Mouse (Mus musculus) bone marrow, adult 2 months (tissue): Measurements from ENCODE around the gene Gys1. TPM values are rescaled to one million over a fixed set of nuclear protein-coding genes. Genes with fewer than 3 reads are reported as not detected.
A peak's percentile ranks its signal among the peaks of the same experiment; 100 is the strongest.
"Not testable (repeated sequence)": the region's sequence is repeated elsewhere in the genome, so short reads cannot be mapped to it uniquely, and the experiment has no call there.

Experiments
- H3K27ac ChIP-seq: fragments of 200-500 bp; 2 replicates; pipeline ENCODE4 v1.5.1; 2012; ENCODE audit warnings: low read depth, mild to moderate bottlenecking, control low read depth, inconsistent platforms, low read length; ENCODE audit not compliant: control insufficient read depth, poor library complexity, insufficient read depth
- H3K4me1 ChIP-seq: fragments of 200-500 bp; 2 replicates; pipeline ENCODE4 v1.6.1; 2011; ENCODE audit warnings: low read length; ENCODE audit not compliant: control insufficient read depth, insufficient read depth
- H3K4me3 ChIP-seq: fragments of 200-500 bp; replicated peaks from 2 replicates; pipeline ENCODE3; 2011; ENCODE audit warnings: mild to moderate bottlenecking, low read depth, low read length, control low read depth; ENCODE audit not compliant: control insufficient read depth
- CTCF ChIP-seq: fragments of 200-500 bp; IDR thresholded peaks from 2 replicates; pipeline ENCODE4 v1.5.1; 2011; ENCODE audit warnings: low read length, control low read depth; ENCODE audit not compliant: control insufficient read depth, insufficient read depth
- POLR2A ChIP-seq: fragments of 200-500 bp; IDR thresholded peaks from 2 replicates; pipeline ENCODE4 v1.6.1; 2011; ENCODE audit warnings: low read depth, mild to moderate bottlenecking, control low read depth, low read length, borderline replicate concordance; ENCODE audit not compliant: control insufficient read depth
- WGBS: fragments of 180-500 bp; shearing (Covaris S2); methylation state at CpG from one replicate; pipeline ENCODE4 v1.1.7; 2018; 5-methylcytosine and 5-hydroxymethylcytosine counted together
- polyA plus RNA-seq: library from polyadenylated mRNA; stranded (reverse); fragments of >200 nt; gene quantifications from 2 replicates; pipeline ENCODE4 v1.2.4, GENCODE M21; 2011; ENCODE audit warnings: low replicate concordance; ENCODE audit not compliant: missing spikeins, insufficient read depth, insufficient read length

The Gys1 gene
- 11.3 and 17.4 TPM in 2 replicates for polyA plus RNA-seq

DNA sequence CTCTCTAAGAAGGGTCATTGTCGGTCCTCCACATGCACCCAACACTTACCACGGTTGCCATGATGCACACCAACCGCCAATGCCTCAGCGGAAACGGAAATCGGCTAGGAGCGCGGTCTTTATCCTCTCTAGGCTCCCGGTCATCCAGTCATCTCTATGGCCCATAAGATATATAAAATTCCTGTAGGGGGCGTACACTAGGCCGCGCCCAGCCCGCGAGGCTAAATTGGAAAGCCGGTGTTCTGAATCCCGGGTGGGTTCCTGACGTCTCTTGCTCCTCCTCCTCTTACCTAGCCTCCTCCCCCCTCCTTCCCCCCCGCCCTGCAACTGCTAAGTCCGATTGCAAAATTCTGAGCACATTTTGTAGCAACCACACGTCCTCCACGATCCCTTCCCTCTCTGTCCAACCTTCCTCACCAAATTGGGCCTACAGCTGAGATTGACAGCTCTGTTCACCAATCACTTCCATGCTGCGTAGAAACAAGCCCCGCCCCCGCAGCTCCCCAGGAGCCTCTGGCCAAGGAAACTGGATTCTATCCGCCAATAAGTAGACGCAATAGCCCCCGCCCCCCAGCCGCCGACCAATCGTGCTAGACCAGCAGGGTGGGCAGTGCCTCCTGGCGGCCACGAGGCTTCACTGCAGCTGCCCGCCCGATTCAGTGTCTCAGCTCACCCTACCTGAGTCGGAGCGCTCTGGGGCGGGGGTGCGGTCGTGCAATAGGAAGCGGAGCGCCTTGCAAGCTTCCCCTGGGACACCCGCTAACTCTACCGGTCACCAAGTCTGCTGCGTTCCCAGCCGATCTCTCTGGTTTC, at the start of gene Gys1:
Gene Gys1 (plus strand): TSS at position 642 of the 813 bp plus-strand sequence.
- TF ChIP-seq POLR2A (peak; percentile 74; the same call in 1 of the 2 replicates), CTCF (peak; percentile 96)
- WGBS, result under 1% methylated on average over 45 of the region's 45 CpGs

GRCm38 (mm10) chr7:45386077-45386476, 48.6 kb upstream of the Gys1 start:
- H3K27ac ChIP-seq, result no peak overlapping the region
- H3K4me1 ChIP-seq, result no peaks in the 10 kb centered on the region
- TF ChIP-seq POLR2A (no peak), CTCF (no peak)
- H3K4me3 ChIP-seq, result no peak overlapping the region
- WGBS, result 90% methylated on average over 3 of the region's 3 CpGs

More for the DNA sequence above, at the start of gene Gys1:
- Histone ChIP-seq H3K4me3 (peak within 1 kb of the TSS; percentile 83), H3K27ac (peak within 1 kb of the TSS; percentile 81), H3K4me1 (peaks cover 8% of the 10 kb centered on the region; the same call in 1 of the 2 replicates)

- peak overlapping the region; percentile 92 for H3K27ac ChIP-seq
- peak overlapping the region; percentile 78 for H3K4me3 ChIP-seq
- TF ChIP-seq CTCF, result no peak
- TF ChIP-seq POLR2A, result no peak
- H3K4me1 ChIP-seq, result peaks cover 4% of the 10 kb centered on the region; the same call in 1 of the 2 replicates
- under 1% methylated on average over 20 of the region's 20 CpGs for WGBS
Measured at GRCm38 (mm10) chr7:45395129-45395541, 39.5 kb upstream of the Gys1 start.

GRCm38 (mm10) chr7:45395578-45396336, 38.9 kb upstream of the Gys1 start, which contains the start of gene Snrnp70:
TSS of gene Snrnp70 (minus strand) at chr7:45395742.
- H3K4me1 ChIP-seq, result peaks cover 4% of the 10 kb centered on the region; the same call in 1 of the 2 replicates
- peak within 1 kb of the TSS; percentile 92 for H3K27ac ChIP-seq
- TF ChIP-seq CTCF (no peak), POLR2A (peak; percentile 97)
- peak within 1 kb of the TSS; percentile 78 for H3K4me3 ChIP-seq
- WGBS, result under 1% methylated on average over 60 of the region's 60 CpGs

- H3K4me1 ChIP-seq, result not testable (repeated sequence)
Measured at GRCm38 (mm10) chr7:45396337-45396775, 38.3 kb upstream of the Gys1 start.

DNA sequence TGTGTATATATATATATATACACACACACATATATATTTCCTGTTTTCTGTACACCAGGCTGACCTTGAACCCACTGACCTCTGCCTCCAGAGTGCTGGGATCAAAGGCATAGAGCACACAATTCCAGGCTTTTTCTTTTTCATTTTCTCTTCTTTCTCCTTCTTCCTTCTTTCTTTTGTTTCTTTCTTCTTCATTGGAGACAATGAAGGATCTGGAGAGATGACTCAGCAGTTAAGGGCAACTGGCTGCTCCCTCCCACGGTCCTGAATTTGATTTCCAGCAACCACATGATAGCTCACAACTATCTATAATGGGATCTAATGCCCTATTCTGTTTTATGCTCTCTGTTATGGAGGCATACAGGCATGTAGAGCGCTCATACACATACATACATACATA, 37.9 kb upstream of the Gys1 start:
- Histone ChIP-seq H3K4me1 (peaks cover 4% of the 10 kb centered on the region; the same call in 1 of the 2 replicates), H3K27ac (no peak overlapping the region), H3K4me3 (no peak overlapping the region)
- 51% methylated on average over 2 of the region's 2 CpGs for WGBS
- no peak for TF ChIP-seq POLR2A
- no peak for TF ChIP-seq CTCF

More at GRCm38 (mm10) chr7:45396337-45396775, 38.3 kb upstream of the Gys1 start:
- 1% methylated on average over 3 of the region's 3 CpGs for whole genome bisulfite sequencing
- not testable (repeated sequence) for H3K27ac ChIP-seq
- peak overlapping the region; percentile 75 for H3K4me3 ChIP-seq

DNA sequence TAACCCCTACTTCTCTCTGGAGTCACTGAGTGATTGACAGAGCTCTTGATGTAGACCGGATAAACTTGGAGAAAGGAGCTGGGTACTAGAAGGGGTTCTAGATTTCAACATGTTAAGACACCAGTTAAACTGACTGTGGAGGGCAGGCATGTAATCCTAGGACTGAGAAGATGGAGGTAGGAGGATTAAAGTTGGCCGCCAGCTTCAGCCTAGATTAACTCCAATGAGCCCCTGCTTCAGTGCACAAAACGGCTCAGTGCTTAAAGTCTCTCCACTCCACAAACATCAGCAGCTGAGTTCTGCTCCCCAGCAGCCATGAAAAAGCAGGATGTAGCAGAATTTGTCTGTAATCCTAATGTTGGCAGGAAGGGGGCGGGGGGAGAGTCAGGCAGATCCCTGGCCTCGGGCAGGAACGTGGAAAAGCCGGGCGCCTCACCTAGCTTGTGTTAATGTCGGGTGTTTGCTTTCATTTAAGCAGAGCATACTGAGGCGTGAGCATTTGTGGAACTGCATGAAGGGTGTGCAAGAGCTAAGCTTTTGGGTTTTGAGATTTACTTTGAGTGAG, 33.0 kb upstream of the Gys1 start:
- WGBS, result 75% methylated on average over 10 of the region's 10 CpGs

DNA sequence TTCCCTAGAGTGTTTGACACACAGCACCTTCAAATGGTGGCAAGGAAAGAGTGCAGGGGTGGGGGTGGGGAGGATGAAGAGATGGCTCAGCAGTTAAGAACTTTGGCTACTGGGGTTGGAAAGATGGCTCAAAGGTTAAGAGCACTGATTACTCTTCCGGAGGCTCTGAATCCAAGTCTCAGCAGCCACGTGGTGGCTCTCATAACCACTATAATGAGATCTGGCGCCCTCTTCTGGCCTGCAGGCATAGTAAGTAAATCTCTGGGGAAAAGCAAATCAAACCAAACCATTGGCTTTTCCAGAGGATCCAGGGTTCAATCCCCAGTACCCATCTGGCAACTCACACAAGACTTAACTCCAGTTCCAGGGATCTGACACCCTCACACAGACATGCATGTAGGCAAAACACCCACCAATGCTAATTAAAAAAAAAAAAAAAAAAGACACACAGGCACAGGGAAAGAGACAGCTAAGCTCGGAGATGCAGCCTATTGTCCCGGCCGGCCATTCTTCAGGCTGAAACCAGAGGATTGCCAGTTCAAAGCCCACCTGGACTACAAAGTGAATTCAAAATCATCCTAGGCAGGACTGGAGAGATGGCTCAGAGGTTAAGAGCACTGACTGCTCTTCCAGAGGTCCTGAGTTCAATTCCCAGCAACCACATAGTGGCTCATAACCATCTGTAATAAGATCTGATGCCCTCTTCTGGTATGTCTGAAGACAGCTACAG, 30.9 kb upstream of the Gys1 start:
- Histone ChIP-seq H3K4me3 (no peak overlapping the region), H3K27ac (no peak overlapping the region), H3K4me1 (no peaks in the 10 kb centered on the region)
- TF ChIP-seq POLR2A (no peak), CTCF (peak; percentile 56)
- WGBS, result 30% methylated on average over 6 of the region's 6 CpGs

More for the DNA sequence above, 33.0 kb upstream of the Gys1 start:
- Histone ChIP-seq H3K4me3 (no peak overlapping the region), H3K27ac (no peak overlapping the region), H3K4me1 (no peaks in the 10 kb centered on the region)
- no peak for TF ChIP-seq POLR2A
- no peak for TF ChIP-seq CTCF
